Mouse (Mus musculus) spleen, postnatal 10 days (tissue): ENCODE results near the gene Parp6.

Experiments
- DNase-seq, 2 experiments: peaks; one replicate each; pipeline ENCODE4 v3.0.0; 2021 to 2022; ENCODE audit warnings: low spot score in 2 of 2

Parp6 gene

DNA sequence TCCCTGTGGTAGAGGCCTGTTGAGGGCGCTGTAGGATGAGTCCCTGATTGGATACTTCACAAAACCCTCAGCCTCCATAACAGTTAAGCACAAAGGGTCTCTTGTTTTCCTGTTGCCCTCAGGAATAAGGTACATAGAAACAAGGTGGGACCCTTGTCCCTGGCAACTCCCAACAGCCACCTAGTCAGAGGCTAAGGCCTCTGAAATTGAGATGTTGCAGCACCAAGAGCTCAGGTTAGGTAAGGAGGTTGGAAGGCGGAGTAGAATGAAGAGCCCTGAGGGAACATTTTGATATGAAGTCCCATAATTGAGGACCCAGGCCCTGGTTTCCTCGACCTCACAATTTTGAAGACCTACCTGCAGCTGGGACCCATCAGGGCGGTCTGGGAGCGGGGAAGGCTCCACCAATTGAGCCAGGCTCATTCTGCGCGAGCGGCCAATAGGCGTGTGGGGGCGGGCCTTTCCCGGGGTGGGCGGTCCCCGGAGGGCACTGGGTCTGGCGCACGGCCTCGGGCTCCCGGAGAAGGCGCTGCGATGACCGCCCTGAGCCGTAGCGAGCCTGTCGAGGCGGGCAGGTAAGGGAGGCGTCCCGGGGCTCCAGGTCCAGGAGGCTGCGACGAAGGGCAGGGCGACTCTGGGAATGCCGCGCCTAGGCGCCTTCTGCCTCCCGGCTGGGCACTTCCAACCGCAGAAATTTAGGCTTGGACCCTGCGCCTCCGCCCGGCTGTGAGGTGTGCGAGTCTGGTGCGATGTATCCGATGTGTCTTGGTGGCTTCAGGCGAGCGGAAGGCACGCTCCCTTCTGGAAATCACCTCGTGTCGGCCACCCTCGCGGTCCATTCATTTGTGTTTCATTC is 62.8 kb downstream of the Parp6 start, which contains the start of gene Gramd2:
Gene Gramd2, plus strand, starts transcription at position 467 of the 856 bp plus-strand sequence.
- peak; percentile 18 to 57 for DNase-seq

DNA sequence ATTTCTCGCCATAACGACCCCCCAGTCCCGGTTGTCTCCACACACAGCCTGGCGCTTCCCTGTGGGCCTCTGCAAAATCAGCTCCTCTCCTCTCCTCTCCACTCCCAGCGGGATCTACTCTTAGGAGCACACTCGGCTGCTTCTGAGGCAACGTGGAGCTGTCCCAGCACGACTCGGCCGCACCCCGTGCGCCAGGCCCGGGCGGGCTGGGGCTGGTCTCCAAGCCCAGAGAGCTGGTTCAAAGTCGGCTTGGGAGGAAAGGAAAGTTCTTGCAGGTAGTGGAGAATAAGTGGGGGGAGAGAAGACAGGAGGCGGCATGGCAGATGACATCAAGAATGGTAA is 63.4 kb downstream of the Parp6 start:
- DNase-seq: no peak

DNA sequence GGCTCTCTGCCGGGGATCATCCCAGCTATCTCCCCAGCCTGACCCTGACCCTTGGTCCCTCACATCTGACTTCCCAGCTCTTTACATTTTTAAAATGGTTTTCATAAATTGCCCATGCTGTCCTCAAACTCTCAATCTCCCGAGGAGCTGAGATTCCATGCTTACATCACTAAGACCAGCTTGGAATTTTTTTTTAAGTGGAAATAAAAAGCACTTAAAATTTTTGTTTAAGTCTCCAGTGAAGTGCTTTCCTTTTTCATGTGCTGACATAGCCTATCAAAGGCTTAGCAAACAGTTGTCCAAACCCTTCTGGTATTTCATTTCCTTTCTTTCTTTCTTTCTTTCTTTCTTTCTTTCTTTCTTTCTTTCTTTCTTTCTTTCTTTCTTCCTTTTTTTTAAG is 66.9 kb downstream of the Parp6 start:
- no peak for DNase-seq

DNA sequence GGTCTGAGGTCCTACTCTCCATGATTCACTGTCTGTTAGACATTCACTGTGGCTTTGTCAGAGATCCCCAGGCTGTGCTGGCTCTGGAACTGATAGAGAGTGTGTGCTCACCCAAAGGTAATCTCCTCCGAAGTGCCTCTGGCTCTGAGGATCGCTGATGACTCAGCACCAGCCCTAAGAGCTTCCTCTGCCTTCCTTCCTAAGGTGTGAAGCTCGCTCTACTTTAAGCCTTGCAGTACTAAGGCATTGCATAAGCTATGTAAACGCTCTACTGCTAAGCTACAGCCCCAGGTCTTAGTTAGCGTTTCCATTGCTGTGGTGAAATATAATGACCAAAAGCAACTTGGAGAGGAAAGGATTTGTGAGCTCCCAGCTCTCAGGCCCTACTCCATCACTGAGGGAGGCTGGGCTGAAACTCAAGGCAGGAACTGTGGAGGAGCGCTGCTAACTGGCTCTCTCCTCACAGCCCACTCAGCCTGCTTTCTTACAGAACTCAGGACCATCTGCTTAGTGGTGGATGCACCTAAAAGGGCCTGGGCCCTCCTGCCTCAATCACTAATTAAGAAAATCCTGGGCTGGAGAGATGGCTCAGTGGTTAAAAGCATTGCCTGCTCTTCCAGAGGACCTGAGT is 70.4 kb downstream of the Parp6 start:
- DNase-seq: no peak

DNA sequence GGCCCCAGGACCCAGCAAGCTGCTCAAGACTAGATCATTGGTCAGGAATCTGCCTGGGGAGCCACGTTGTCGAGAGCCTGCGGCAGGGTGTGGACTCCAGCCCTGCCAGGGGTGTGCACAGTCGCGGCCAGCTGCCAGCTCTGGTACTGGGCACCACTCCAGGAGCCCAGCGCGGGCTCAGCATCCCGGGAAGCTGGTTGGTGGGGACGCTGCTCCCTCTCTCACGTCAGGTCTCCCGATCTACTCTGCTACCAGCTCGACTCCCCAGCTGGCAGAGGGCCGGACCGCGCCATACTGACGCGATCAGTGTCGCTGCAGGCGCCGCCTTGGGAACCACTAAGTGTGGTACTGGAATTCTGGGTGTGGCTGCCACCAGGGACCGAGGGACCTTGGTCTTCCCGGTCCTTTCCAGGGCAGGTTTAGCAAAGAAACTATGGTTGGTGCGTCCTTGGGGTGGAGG is 74.6 kb downstream of the Parp6 start:
- no peak for DNase-seq

DNA sequence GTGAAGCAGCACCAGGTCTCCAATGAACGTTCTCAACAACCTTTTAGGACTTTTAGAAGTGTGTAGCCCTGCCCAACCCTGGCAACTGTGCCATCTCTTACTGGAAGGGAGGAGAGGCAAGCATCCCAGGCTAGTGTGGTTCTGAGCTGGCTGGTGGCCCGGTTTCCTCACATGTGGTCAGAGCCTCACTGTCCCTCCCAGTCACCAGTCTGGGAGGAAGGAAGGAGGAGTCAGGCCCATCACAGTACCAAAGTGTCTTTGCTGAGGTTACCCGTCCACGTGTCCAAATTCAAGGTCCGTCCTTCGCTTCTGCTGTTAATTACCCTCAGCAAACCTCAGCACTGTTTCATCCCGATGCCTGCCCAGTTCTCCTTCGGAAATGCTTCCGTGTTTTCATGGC is 75.1 kb downstream of the Parp6 start:
- no peak for DNase-seq

DNA sequence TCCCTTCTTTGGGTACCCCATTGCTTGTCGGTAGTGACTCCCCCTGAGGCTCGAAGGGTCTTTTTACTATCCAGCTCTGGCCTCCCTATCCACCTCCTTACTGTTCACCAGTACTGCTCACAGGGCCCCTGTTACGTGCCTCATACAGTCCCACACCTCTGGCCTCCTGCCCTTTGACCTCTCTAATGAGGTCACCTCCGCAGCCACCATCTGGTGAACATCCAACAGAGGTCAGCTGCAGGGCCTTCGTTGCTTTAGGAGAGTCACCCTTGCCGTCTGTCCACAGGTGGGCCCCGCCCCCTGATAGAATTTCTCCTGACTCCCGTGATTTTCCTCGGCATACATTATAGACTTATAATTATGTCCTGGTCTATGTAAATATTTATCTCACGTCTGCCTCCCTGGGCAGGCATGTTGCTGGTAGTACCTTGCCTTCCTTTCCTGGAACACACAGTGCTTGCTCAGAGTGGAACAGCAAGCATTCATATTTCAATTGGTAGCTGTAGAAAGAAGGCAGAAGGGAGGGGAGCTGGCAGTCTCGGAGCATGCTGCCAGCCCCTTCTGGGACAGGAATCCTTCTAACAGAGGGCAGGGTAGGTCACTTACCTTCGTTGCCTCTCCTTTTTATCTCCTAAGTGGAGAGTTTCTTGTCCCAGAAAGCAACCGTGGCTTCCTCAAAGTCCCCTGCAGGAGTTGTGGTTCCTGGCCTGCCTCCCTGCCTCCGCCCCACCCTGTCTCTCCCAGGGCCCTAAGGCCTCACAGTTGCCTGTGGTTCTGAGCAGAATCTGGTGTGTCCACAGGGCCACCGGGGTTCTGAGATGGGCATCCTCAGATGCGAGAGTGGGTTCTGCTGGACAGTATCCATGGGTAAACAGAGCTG is 77.7 kb downstream of the Parp6 start:
- no peak for DNase-seq

DNA sequence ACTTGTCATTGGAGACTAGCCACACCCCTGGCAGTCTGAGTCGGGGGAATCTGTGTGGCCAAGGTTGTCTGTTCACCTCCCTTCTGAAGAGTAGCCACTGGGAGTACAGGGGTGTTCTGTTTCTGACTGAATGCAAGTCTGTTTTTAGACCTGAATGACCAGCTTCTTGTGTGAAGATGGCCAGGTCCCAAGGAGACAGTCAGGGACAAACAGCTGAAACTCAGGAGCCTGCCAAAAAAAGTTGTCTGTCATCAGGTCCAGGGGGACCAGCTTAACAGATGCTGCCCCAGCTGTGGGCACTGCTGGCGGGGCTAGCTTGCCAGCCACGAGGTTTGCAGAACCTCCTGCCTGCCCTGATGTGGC is 78.3 kb downstream of the Parp6 start:
- no peak for DNase-seq

DNA sequence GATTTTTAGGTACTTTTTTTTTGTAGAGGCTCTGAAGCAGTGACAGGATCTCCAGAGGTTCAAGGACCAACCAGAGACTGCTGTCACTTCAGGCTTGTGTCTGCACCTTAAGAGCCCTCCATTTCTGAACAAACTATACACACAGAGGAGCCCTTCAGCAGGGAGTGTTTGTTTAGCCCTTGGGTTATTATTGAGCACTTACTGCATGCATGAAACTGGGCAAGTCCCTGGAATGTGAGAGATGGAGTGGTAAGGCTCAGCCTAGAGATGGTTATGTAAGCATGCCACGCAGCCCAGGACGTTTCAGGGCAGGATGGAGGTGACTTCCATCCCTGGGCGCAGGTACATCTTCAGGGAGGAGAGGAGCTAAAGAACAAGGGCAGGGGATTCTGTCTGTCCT is 79.3 kb downstream of the Parp6 start:
- DNase-seq: no peak
